Mouse (Mus musculus) testis, adult 2 months (tissue): ENCODE measurements at regions not wholly inside any gene's neighbourhood (a gene's known extent, or its start where the extent isn't known, plus 50 kb on each side); places are given as distances from the start of the nearest gene placed in this dataset.

Experiments
- CTCF ChIP-seq: fragments of 200-500 bp; IDR thresholded peaks from 2 replicates; pipeline ENCODE4 v1.5.1; 2012; ENCODE audit warnings: low read depth, mild to moderate bottlenecking, inconsistent platforms, low read length, moderate library complexity; ENCODE audit not compliant: control insufficient read depth, insufficient read depth, insufficient replicate concordance
- POLR2A ChIP-seq: fragments of 200-500 bp; IDR thresholded peaks from 2 replicates; pipeline ENCODE4 v1.6.1; 2012; ENCODE audit warnings: low read depth, mild to moderate bottlenecking, inconsistent platforms, low read length, moderate library complexity; ENCODE audit not compliant: control insufficient read depth

GRCm38 (mm10) chr16:79627139-79627538 is 536.2 kb upstream of the Tmprss15 start:
- TF ChIP-seq POLR2A (no peak), CTCF (no peak)
